Mouse (Mus musculus): ENCODE results near the gene Gm29427.

DNA sequence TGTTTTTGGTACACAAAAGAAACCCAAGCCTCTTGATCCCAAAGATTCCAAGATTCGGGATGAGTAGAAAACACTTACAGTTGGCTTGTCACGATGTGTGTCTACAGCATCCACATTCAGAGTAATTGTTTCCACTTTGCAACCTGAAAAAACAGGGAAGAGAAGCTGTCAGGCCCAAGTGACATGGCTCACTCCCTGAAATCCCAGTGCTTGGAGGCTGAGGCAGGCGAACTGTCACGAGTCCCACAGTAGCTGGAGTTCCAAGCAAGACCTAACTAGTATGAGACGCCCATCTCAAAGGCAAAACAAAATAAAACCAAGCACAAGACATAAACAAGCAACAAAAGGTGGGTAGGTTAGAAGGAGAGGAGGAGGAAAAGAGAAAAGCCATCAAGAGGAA, 17.0 kb downstream of the Gm29427 start:
- TF ChIP-seq CTCF (IDR thresholded peaks at IDR 0.05; ENCODE audit: control insufficient read depth, insufficient read depth, low read length) (no peak), POLR2A (IDR thresholded peaks at IDR 0.05; ENCODE audit: borderline replicate concordance, control insufficient read depth, low read depth, low read length) (no peak)

All from bone marrow, adult 2 months (tissue).